Mouse (Mus musculus) kidney, postnatal 25 days (tissue): Measurements from ENCODE around the gene Bbox1.

ENCODE experiments used
- DNase-seq, 2 experiments: peaks; one replicate each; pipeline ENCODE4 v3.0.0; 2021; ENCODE audit warnings: mixed read lengths in 2 of 2

Gene Bbox1

DNA sequence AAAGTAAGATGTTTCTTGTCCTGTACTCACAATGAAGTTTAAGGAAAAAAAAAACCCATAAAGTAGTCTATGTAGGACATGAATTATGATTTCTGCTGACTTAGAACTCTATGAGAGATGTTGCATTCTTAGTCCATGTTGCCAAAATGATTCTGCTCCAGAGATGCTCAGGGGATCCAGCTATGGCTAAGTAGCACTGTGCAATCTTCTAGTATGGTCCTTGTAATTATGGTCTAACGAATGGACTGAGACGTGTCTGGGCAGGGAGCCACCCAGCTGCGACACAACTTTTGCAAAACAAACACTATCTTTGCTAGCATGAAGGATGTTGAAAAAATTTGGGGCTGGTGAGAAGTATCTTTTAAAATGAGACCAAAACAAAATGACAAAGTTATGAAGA, 45.1 kb downstream of the Bbox1 start:
- DNase-seq: no peak

DNA sequence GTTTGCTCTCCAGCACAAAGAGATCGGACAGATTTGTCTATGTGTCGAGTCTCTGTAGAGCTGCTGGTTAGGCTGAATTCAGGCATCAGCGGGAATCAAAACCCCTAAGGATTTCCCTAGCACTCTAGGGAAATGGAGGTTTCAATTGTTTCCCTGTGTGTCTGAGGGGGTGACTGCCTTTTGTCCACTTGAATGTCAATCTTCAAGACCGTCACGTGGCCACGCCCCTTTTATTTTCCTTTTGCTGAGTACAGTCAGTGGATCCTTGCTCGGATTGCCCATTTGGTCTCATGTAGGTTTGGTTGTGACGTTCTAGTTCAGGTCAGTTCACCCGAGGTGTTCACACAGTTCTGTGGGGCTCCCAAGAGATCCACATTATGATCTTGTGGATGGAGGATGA, 82.1 kb downstream of the Bbox1 start:
- DNase-seq: no peak

DNA sequence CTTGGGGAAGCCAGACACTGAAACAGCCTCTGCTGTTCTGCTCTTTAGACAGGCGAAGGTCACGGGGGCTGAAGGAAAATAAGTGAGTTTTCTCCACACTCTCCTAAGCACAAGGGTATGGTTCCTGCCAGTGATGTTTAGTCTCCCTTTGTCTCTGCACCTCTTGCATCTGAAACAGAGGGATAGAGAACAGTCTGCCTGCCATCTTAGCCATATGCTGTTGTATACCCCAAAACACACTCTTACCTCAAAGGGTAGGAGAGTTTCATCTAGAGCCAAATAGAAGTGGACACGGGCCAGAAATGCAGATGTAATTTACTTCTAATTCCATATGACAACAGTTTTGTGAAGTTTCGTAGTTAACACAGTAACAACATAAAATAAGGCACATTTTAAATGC, 83.6 kb downstream of the Bbox1 start:
- DNase-seq: no peak

DNA sequence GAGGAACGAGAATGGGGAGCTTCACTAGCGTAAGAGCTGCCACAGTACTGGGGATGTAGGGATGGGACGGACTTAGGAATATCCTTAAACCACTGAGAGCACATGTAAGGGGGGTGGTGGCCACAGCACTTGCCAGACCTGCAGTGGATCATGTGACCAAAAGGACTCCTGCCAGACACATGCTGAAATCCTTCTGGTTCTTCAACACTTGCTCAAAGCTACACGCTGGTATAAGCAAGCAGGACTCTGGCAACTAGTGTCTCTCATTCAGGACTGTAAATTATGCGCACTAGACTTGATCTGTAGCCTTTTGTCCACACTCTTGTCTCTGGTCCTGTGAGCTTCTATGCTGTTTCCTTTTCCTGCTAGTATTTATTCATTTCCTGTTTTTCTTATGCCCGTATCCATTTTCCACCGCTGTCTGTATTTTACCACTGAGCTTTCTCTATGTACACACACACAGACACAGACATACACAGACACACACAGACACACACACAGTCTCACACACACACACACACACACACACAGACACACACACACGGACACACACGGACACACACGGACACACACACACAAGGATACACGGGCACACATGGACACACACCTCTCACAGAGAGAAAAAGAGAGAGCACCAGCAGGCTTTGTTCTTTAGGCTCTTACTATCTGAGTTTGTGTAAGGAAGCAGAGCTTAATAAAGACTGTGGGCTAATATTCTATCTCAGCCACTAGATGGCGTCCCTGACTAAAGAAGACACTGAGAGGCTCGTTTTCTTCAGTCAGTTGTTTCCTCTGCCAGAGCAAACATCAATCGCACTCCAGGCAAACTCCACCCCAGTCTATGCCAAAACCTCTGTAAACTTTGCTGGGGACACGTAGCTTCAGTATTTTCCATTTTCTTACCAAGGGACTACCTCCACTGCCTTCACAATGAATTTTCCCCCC, 84.9 kb downstream of the Bbox1 start:
- peak; percentile 78 to 85 for DNase-seq

DNA sequence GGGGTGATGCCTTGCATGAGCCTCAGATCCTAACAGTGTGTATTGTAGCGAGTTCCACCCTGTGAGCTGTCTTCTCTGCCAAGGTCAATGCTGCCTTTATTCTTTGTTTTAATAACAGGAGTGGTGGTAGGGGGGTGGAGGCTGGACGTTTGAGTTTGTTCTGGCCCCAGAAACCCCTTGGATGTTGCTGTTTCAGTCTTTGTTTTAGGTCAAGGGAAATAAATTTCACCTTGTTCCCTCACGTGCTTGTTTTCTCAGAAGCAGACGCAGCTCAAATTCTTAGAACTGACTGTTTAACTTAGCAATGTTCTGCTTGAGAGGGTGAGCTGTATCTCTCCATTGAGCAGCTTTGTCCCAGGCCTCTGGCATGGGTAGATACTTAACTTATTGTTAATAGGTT, 87.9 kb downstream of the Bbox1 start:
- peak; percentile 68 to 79 for DNase-seq

DNA sequence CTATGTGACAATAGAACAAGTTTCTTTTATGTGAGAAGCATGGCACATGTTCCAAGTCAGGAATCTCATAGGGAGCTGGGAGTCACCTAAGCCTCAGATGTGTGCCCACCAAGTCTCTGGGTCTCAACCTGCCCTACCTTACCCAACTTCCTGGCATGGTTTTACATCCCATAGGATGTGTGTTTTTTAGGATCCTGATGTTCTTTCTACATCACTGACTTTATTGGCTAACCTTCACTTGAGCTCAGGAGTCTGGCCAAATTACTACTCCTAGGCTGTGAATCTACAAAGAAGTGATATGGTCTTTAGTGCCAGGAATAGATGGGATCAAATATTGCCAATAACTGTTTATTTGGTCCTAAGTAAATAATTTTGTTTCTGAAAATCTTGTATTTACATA, 88.4 kb downstream of the Bbox1 start:
- DNase-seq: peak in 1 of 2 experiments; percentile 36

DNA sequence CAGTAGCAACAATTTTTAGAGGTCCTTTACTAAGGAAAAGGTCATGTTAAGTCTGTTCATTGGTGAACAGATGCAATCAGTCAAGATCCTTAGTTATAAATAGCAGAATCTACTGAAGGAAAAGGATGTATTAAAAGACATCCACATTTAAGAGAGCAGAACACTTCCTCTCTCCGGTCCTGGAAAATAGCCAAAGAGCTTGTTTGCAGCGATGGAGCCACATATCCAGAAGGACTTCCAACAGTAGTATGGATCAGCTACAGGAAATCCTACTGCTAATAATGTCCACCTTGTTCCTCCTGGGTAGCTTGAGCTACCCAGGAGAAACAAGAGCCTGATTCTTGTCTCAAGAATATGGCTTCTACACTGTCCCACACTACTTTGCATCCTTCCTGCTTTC, 91.6 kb downstream of the Bbox1 start:
- no peak for DNase-seq

DNA sequence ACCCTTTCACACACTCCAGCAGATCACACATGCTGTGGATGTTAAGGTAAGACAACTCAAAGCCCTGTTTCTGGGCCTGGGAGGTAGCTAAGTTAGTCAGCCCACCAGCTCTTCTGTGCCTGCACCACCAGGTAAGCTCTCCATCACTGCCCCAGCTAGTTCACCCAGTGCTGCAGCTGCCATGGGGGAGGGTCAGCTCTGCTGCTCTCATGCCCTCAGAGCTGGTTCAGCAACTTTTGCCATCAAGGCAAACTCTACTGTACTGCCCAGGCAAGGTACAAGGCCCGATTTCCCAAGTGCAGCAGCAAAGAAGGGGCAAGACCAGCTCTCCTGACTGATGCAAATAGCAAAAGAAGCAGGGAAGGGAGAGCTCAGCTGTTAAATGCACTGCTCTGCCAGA, 93.9 kb downstream of the Bbox1 start:
- peak; percentile 65 to 88 for DNase-seq

DNA sequence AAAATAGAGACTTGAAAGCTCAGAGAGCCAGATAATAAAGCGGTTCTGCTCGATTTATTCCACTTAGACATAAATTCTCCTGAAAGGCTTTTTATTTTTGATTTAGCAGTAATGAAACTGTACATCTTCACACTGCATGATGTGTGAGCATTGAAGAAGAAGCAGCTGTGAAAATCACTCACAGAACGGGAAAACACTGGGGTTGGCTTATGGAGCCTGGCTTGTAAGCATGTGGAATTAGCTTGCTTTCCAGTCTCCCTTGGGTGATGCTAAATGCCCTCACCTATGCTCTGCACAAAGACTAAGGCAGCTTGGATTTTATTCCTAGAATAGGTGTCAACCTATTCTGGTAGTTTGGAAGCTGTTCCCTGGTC, 98.7 kb downstream of the Bbox1 start:
- DNase-seq: no peak

DNA sequence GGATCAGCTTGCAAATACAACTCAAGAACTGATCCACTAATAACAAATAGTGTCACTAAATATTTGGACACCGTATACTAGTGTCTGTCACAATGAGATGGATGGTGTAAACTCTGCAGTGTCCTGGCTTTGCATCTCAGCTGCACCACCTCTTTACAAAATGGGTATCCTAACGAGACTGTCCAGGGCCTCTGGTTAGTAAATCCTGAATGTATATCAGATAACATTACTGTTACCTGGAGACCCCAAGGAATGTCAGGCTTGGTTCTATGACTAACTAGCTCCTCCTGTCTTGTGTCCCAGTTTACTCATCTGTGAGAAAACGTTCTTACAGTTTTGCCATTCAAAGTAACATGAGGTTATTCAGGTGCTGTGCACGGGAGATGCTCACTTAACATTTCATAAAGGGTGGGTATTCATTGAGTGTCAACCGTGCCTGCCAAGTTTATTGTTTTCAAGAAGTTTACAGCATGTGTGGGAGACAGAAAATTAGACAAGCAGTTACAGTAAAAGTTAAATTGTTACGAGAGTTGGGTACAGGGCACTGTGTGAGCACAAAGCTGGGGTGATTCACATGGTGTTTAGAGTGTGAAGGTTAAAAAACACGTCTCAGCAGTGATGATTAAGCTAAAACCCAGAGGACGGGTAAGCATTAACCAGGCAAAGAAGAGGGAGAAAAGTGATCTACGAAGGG, 99.2 kb downstream of the Bbox1 start:
- DNase-seq: peak; percentile 58 to 72

DNA sequence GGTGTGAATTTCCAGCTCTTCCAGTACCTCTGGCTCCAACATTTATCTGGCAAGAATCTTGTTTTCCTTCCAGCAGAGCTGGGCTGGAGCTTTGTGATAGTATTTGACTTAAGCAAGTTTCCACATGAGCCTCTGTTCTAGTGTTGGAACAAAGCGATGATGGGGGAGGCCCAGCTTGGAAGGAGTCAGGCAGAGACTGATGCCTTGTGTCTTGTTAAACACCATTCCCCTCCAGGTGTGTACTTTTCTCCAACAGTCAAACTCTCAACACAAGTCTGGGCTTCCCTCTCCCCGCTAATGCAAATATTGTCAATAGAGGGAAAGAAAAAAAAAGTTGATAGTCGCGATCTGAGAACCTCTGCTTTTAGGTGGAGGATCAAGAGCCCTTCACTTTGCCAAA, 100.1 kb downstream of the Bbox1 start:
- no peak for DNase-seq
